In genomic region chr7:30472411-30472810, GRCm38 (mm10) we compare ENCODE assay signal across 9 mouse cellular contexts. TPM values are rescaled to one million over a fixed set of nuclear protein-coding genes. Genes with fewer than 3 reads are reported as not detected.
DNase-seq lines count a peak whose midpoint lies in the region; ATAC-seq and TF ChIP-seq lines count a peak whose summit lies in the region.
"Had no signal": no experiment of that assay in that cellular context is flagged by ENCODE, and none has a peak within 500 bp of the region (broad histone marks: within the 10 kb centered on the region; RNA-seq: fewer than 3 reads in every experiment).

No protein-coding gene starts in this region.

- 40% methylated on average over 5 of the region's 5 CpGs for WGBS in neural tube, embryonic 11.5 days

- peak; percentile 37 for DNase-seq in gastrocnemius, postnatal 10 days
- no peak for DNase-seq in gastrocnemius, postnatal 25 days
- peak; percentile 60 for DNase-seq in neural tube, embryonic 11.5 days (ENCODE audit: low spot score)
- DNase-seq in neural tube, embryonic 10.5 days (ENCODE audit: extremely low spot score, low spot score): no peak
- DNase-seq in brain, embryonic 14.5 days (ENCODE audit: low read depth): peak; percentile 51
- DNase-seq in lung, postnatal 14 days: peak; percentile 52
- DNase-seq in yolk sac, embryonic 10.5 days (ENCODE audit: low spot score): peak; percentile 22
- DNase-seq in ovary, postnatal 36 days (ENCODE audit: low spot score): no peak

- TF ChIP-seq POLR2A in brain, embryonic 14.5 days (IDR thresholded peaks at IDR 0.05; ENCODE audit: borderline replicate concordance, extremely low read depth, insufficient read depth, insufficient read length, poor library complexity, severe bottlenecking): no peak

- no peaks in the 10 kb centered on the region for H3K4me1 ChIP-seq in neural tube, embryonic 11.5 days (ENCODE audit: control insufficient read depth, insufficient read depth, low read length)

- no peaks in the 10 kb centered on the region for H3K36me3 ChIP-seq in neural tube, embryonic 11.5 days (ENCODE audit: control insufficient read depth, insufficient read depth, low read length)

- peaks cover 8% of the 10 kb centered on the region for H3K27me3 ChIP-seq in neural tube, embryonic 11.5 days (ENCODE audit: control insufficient read depth, insufficient read depth, low read length)

- no peak overlapping the region for H3K4me3 ChIP-seq in neural tube, embryonic 11.5 days (ENCODE audit: low read depth, low read length)

- H3K4me2 ChIP-seq in neural tube, embryonic 11.5 days (ENCODE audit: low read depth): no peak overlapping the region

- no peak overlapping the region for H3K9ac ChIP-seq in neural tube, embryonic 11.5 days (ENCODE audit: low read length)

- no peaks in the 10 kb centered on the region for H3K9me3 ChIP-seq in neural tube, embryonic 11.5 days (ENCODE audit: control insufficient read depth, low read length)

- H3K27ac ChIP-seq in neural tube, embryonic 11.5 days (ENCODE audit: low read depth, low read length): no peak overlapping the region

- no peak for ATAC-seq in neural tube, embryonic 11.5 days (ENCODE audit: insufficient read depth, low FRiP score, low TSS enrichment)

- TF ChIP-seq CTCF in brain, embryonic 14.5 days (IDR thresholded peaks at IDR 0.05; ENCODE audit: borderline replicate concordance, extremely low read depth, insufficient read depth, insufficient read length): peak; percentile 65

RNA-seq across cellular contexts. Expression of gene Nphs1, which starts 14.3 kb away (rescaled TPM):
- not detected for total RNA-seq in gastrocnemius, postnatal 10 days (2021)
- total RNA-seq in gastrocnemius, postnatal 25 days (2021): not detected
- polyA plus RNA-seq in neural tube, embryonic 11.5 days (2014; fragmentation: Nextera tagmentation; extraction: Ambion mirVana): 1.8 and 3.4 TPM in 2 replicates
- 1.2 and 3.2 TPM in 2 replicates for polyA plus RNA-seq in brain, embryonic 14.5 days (2012; rRNA removed)

RNA-seq across cellular contexts. Expression of gene Kirrel2, which starts 14.9 kb away (rescaled TPM):
- total RNA-seq in gastrocnemius, postnatal 10 days (2021): not detected
- not detected for total RNA-seq in gastrocnemius, postnatal 25 days (2021)
- polyA plus RNA-seq in neural tube, embryonic 11.5 days (2014; fragmentation: Nextera tagmentation; extraction: Ambion mirVana): 19.0 and 19.6 TPM in 2 replicates
- polyA plus RNA-seq in brain, embryonic 14.5 days (2012; rRNA removed): 0.85 and 3.3 TPM in 2 replicates

RNA-seq across cellular contexts. Expression of gene Prodh2, which starts 21.0 kb away (rescaled TPM):
- not detected for total RNA-seq in gastrocnemius, postnatal 10 days (2021)
- total RNA-seq in gastrocnemius, postnatal 25 days (2021): not detected
- polyA plus RNA-seq in neural tube, embryonic 11.5 days (2014; fragmentation: Nextera tagmentation; extraction: Ambion mirVana): not detected in 2 replicates
- 0.05 and 0.26 TPM in 2 replicates for polyA plus RNA-seq in brain, embryonic 14.5 days (2012; rRNA removed)
- total RNA-seq: layer of hippocampus, postnatal 14 days had no signal

RNA-seq across cellular contexts. Expression of gene Aplp1, which starts 27.1 kb away (rescaled TPM):
- total RNA-seq in gastrocnemius, postnatal 10 days (2021): 1 to 10 TPM; 3.3 to 4.4 TPM
- under 1 TPM; 0.72 to 0.95 TPM for total RNA-seq in gastrocnemius, postnatal 25 days (2021)
- 150 and 165 TPM in 2 replicates for polyA plus RNA-seq in neural tube, embryonic 11.5 days (2014; fragmentation: Nextera tagmentation; extraction: Ambion mirVana)
- polyA plus RNA-seq in brain, embryonic 14.5 days (2012; rRNA removed): 571 and 616 TPM in 2 replicates

RNA-seq across cellular contexts. Expression of gene Nfkbid, which starts 50.9 kb away (rescaled TPM):
- total RNA-seq in gastrocnemius, postnatal 10 days (2021): under 1 TPM; 0.14 to 0.45 TPM
- under 1 TPM in 1 of 2 experiments, not detected in 1; 0.27 TPM for total RNA-seq in gastrocnemius, postnatal 25 days (2021)
- 0.84 and 0.99 TPM in 2 replicates for polyA plus RNA-seq in neural tube, embryonic 11.5 days (2014; fragmentation: Nextera tagmentation; extraction: Ambion mirVana)
- 2.3 and 3.6 TPM in 2 replicates for polyA plus RNA-seq in brain, embryonic 14.5 days (2012; rRNA removed)

Comparison
In these comparisons a context has a peak if more than half of its experiments do, and no peak if none do; other contexts are left out.
1. DNase-seq: peak in gastrocnemius, postnatal 10 days (single experiment), neural tube, embryonic 11.5 days (single experiment), brain, embryonic 14.5 days (single experiment), lung, postnatal 14 days (single experiment) and yolk sac, embryonic 10.5 days (single experiment); none in gastrocnemius, postnatal 25 days (single experiment), neural tube, embryonic 10.5 days (single experiment) and ovary, postnatal 36 days (single experiment).